Mouse (Mus musculus) midbrain, embryonic 11.5 days (tissue): ENCODE data around the gene Ntrk3. TPM values are rescaled to one million over a fixed set of nuclear protein-coding genes. Genes with fewer than 3 reads are reported as not detected.

Source experiments
- ATAC-seq: fragments of 200-750 bp; cut with Nextera tagmentation; 2 replicates; pipeline ENCODE4 v1.8.0; 2017; ENCODE audit warnings: moderate TSS enrichment, moderate library complexity; ENCODE audit not compliant: low FRiP score
- DNase-seq: peaks from one replicate; pipeline ENCODE4 v3.0.0; 2015; ENCODE audit warnings: low spot score; ENCODE audit errors: missing footprints
- H3K27ac ChIP-seq: fragments of 300-500 bp; sonication (generic); 2 replicates; pipeline ENCODE4 v1.5.1; 2014; ENCODE audit warnings: low read depth, low read length
- H3K27me3 ChIP-seq: fragments of 300-500 bp; sonication (generic); 2 replicates; pipeline ENCODE4 v1.6.1; 2014; ENCODE audit warnings: mild to moderate bottlenecking, low read length, moderate library complexity, mixed read lengths; ENCODE audit not compliant: control insufficient read depth, insufficient read depth
- H3K36me3 ChIP-seq: fragments of 300-500 bp; sonication (generic); 2 replicates; pipeline ENCODE4 v1.6.1; 2014; ENCODE audit warnings: mild to moderate bottlenecking, low read length, moderate library complexity, mixed read lengths; ENCODE audit not compliant: control insufficient read depth, insufficient read depth
- H3K4me1 ChIP-seq: fragments of 300-500 bp; sonication (generic); 2 replicates; pipeline ENCODE4 v1.6.1; 2014; ENCODE audit warnings: low read length; ENCODE audit not compliant: control insufficient read depth, insufficient read depth
- H3K4me2 ChIP-seq: fragments of 300-500 bp; sonication (generic); 2 replicates; pipeline ENCODE4 v1.6.1; 2014; ENCODE audit warnings: mild to moderate bottlenecking, moderate library complexity
- H3K4me3 ChIP-seq: fragments of 300-500 bp; sonication (generic); 2 replicates; pipeline ENCODE4 v1.5.1; 2014; ENCODE audit warnings: low read depth, low read length
- H3K9ac ChIP-seq: fragments of 300-500 bp; sonication (generic); 2 replicates; pipeline ENCODE4 v1.6.1; 2014; ENCODE audit warnings: low read length
- H3K9me3 ChIP-seq: fragments of 300-500 bp; sonication (generic); 2 replicates; pipeline ENCODE4 v1.6.1; 2016; ENCODE audit warnings: low read length; ENCODE audit not compliant: control insufficient read depth
- WGBS: fragments of 180-500 bp; shearing (Covaris S2); extraction: QIAGEN DNeasy Blood & Tissue Kit; methylation state at CpG from one replicate; pipeline ENCODE4 v1.1.7; 2014; 5-methylcytosine and 5-hydroxymethylcytosine counted together
- polyA plus RNA-seq: library from polyadenylated mRNA; unstranded; fragments of >200 nt; fragmentation: Nextera tagmentation; extraction: Ambion mirVana; gene quantifications from 2 replicates; pipeline ENCODE4 v1.2.1, GENCODE M21; 2014

Gene Ntrk3
- polyA plus RNA-seq, 1 experiment from 2014 or later = 3.6 TPM

DNA sequence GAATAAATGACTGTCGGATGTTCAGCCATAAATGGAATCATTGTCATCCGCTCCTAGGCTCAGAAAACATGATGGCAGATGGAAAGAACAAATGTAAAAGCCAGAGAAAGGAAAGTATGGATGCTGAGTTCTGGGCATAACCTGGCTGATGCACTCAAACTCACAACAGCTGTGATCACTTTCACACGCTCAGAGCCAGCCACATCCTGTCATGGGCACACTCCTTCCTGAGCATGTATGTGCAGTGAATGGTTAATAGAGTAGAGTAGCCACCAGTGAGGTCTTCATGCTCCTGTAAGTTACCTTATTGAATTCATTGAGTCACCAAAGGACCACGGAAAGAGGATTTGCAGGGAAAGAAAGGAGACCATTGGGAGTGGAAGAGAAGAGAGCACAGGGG is 13.2 kb downstream of the Ntrk3 start:
- H3K4me1 ChIP-seq = peaks cover 3% of the 10 kb centered on the region; the same call in 1 of the 2 replicates
- ATAC-seq (no peak), DNase-seq (no peak)
- no peak overlapping the region for H3K27ac ChIP-seq
- no peak overlapping the region for H3K4me3 ChIP-seq
- no peaks in the 10 kb centered on the region for H3K36me3 ChIP-seq
- H3K9me3 ChIP-seq = no peaks in the 10 kb centered on the region
- no peaks in the 10 kb centered on the region for H3K27me3 ChIP-seq
- H3K4me2 ChIP-seq = no peak overlapping the region
- H3K9ac ChIP-seq = no peak overlapping the region
- WGBS = 68% methylated on average over 4 of the region's 4 CpGs

DNA sequence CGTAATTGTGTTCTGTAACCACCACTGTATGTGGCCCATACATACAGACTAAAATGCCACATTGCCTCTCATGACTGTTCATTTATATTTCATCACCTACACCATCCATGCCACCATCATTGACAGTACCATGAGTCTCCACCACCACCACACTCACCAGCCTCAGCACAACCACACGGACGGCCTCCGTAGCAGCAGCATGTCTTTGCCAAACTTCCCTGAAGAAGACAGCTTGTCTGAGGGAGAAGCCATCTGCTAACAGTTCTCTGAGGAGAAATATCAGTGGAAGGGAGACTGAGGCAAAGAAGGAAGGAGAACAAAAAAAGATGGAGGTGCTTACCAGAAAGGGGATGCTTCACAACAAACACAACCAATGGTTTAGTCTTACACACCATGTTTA is 15.8 kb downstream of the Ntrk3 start:
- DNase-seq (no peak), ATAC-seq (no peak)
- Histone ChIP-seq H3K9ac (no peak overlapping the region), H3K9me3 (no peaks in the 10 kb centered on the region), H3K36me3 (no peaks in the 10 kb centered on the region), H3K4me2 (no peak overlapping the region), H3K27ac (no peak overlapping the region), H3K27me3 (no peaks in the 10 kb centered on the region), H3K4me1 (peaks cover 3% of the 10 kb centered on the region; the same call in 1 of the 2 replicates), H3K4me3 (no peak overlapping the region)
- WGBS = 93% methylated on average over 4 of the region's 4 CpGs

GRCm38 (mm10) chr7:78720989-78721816 is 16.6 kb downstream of the Ntrk3 start:
- ATAC-seq (no peak), DNase-seq (no peak)
- Histone ChIP-seq H3K27me3 (no peaks in the 10 kb centered on the region), H3K9ac (no peak overlapping the region), H3K4me2 (no peak overlapping the region), H3K27ac (no peak overlapping the region), H3K4me1 (peaks cover 3% of the 10 kb centered on the region; the same call in 1 of the 2 replicates), H3K36me3 (no peaks in the 10 kb centered on the region), H3K4me3 (no peak overlapping the region), H3K9me3 (no peaks in the 10 kb centered on the region)
- 88% methylated on average over 9 of the region's 9 CpGs for WGBS

DNA sequence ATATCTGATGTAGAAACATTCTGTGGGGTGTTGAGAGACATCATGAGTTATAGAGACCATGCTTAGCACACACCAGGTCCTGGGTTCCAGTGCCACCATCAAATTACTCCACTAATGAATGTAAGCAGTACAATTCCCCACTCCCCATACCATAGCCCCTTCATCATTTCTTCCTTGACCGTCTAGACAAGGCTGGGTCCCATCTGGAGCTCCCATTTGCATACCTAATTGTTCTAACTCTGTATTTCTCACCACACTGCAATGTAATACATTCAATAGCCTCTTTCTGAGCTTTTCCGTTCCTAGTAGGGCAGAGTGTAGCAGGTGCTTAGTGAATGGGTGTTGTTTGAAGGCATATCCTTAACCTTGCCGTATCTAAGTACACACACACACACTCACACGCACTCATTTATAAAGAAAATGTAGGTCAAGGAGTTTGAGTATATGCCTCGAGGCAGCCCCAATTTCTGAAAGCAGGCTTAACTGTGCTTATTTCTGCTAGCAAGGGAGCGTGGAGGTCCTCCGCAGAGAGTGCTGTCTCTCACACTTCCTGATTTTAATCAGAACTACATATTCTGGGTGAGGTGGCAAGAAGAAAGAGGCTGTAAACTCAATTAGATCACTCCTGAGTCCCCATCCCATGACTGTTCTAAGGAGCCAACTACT is 17.9 kb downstream of the Ntrk3 start:
- 78% methylated on average over 7 of the region's 7 CpGs for WGBS

DNA sequence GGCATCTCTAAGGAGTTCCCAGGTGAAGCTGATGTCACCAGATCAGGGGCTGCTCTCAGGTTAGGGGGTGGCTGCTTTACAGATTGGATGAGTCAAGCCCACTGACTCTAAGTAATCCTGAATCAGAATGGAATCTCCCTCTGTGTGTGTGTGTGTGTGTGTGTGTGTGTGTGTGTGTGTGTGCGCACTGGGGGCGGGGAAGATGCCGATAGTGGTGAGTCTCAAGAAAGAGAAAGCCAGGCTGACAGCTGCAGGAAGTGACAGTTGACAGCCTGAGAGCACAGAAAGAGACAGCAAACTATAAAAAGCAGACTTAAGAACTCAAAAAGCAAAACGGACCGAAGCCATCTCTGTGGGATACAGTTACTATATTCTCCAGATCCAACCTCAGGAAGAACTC is 18.7 kb downstream of the Ntrk3 start:
- no peak overlapping the region for H3K4me2 ChIP-seq
- DNase-seq (no peak), ATAC-seq (no peak)
- no peaks in the 10 kb centered on the region for H3K9me3 ChIP-seq
- no peaks in the 10 kb centered on the region for H3K4me1 ChIP-seq
- H3K36me3 ChIP-seq = no peaks in the 10 kb centered on the region
- WGBS = 79% methylated on average over 5 of the region's 5 CpGs
- H3K4me3 ChIP-seq = no peak overlapping the region
- H3K27me3 ChIP-seq = no peaks in the 10 kb centered on the region
- no peak overlapping the region for H3K27ac ChIP-seq
- no peak overlapping the region for H3K9ac ChIP-seq

More for the DNA sequence above, 17.9 kb downstream of the Ntrk3 start:
- no peaks in the 10 kb centered on the region for H3K9me3 ChIP-seq
- no peak overlapping the region for H3K4me2 ChIP-seq
- no peaks in the 10 kb centered on the region for H3K4me1 ChIP-seq
- H3K36me3 ChIP-seq = no peaks in the 10 kb centered on the region
- H3K27me3 ChIP-seq = no peaks in the 10 kb centered on the region
- no peak overlapping the region for H3K9ac ChIP-seq
- ATAC-seq (no peak), DNase-seq (no peak)
- H3K4me3 ChIP-seq = no peak overlapping the region
- no peak overlapping the region for H3K27ac ChIP-seq

DNA sequence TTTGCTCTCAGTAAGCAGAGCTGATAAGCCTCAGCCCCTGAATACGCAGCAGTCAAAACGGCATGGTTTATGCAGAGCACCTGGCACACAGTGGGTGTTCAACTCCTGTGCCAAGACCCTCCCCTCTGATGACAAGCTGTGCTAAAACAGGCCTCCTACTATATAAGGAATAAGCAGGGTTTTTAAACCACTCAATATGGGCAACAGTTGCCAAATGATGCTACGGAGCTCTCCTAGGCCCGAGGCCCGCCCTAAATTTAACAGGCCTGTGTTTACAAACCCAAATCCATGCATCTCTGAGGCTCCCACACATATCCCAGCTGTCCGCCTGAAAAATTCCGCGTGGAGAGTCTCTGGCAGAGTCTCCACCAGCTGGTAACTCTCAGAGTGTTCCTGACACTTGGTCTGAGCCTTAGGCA is 19.6 kb downstream of the Ntrk3 start:
- Histone ChIP-seq H3K4me3 (no peak overlapping the region), H3K36me3 (no peaks in the 10 kb centered on the region), H3K4me2 (no peak overlapping the region), H3K27ac (no peak overlapping the region), H3K27me3 (no peaks in the 10 kb centered on the region), H3K9ac (no peak overlapping the region), H3K9me3 (no peaks in the 10 kb centered on the region), H3K4me1 (no peaks in the 10 kb centered on the region)
- WGBS = 88% methylated on average over 8 of the region's 8 CpGs
- ATAC-seq = no peak
- DNase-seq = no peak

DNA sequence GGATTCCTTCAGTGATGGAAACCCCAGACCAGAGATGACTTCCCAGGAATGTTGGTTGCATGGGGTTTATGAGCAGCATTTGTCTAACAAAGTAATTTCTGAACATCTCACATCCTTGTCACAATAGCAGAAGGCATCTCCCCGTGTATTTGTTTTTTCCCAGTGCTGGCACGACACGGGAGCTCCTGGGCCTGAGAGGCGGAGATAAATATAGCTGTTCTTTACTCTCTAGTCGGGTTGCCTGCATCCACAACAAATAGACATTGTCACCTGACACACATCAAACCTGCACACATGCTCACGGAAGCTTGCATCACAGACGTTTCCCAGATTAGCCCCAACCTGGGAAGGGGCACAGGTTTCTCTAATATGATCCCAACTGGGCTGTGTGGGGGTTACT is 30.1 kb downstream of the Ntrk3 start:
- no peaks in the 10 kb centered on the region for H3K27me3 ChIP-seq
- no peaks in the 10 kb centered on the region for H3K9me3 ChIP-seq
- no peak overlapping the region for H3K27ac ChIP-seq
- ATAC-seq = no peak
- H3K4me2 ChIP-seq = no peak overlapping the region
- DNase-seq = no peak
- 87% methylated on average over 7 of the region's 7 CpGs for WGBS
- no peak overlapping the region for H3K9ac ChIP-seq
- no peaks in the 10 kb centered on the region for H3K36me3 ChIP-seq
- H3K4me3 ChIP-seq = no peak overlapping the region
- no peaks in the 10 kb centered on the region for H3K4me1 ChIP-seq

DNA sequence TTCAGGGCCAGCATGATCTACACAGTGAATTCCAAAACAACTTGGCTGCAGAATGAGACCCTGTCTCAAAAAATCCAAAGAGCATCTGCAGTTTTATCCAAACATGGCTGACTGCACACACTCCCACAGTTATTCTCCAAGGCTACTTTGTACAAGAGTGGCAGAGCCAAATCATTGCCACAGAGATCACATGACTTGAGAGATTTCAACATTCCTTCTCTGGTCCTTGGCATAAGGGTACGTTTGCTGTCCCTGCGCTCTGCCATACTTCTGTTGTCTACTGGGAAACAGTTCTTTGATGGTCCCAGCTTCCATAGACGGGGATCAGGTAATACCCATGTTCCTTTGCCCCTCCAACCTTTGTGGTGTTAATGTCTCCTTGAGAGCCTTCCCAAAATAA is 30.7 kb downstream of the Ntrk3 start:
- H3K4me3 ChIP-seq = no peak overlapping the region
- ATAC-seq (no peak), DNase-seq (no peak)
- H3K27me3 ChIP-seq = no peaks in the 10 kb centered on the region
- H3K27ac ChIP-seq = no peak overlapping the region
- H3K4me2 ChIP-seq = no peak overlapping the region
- no peak overlapping the region for H3K9ac ChIP-seq
- H3K36me3 ChIP-seq = no peaks in the 10 kb centered on the region
- WGBS = 76% methylated on average over 3 of the region's 3 CpGs
- no peaks in the 10 kb centered on the region for H3K4me1 ChIP-seq
- no peaks in the 10 kb centered on the region for H3K9me3 ChIP-seq

DNA sequence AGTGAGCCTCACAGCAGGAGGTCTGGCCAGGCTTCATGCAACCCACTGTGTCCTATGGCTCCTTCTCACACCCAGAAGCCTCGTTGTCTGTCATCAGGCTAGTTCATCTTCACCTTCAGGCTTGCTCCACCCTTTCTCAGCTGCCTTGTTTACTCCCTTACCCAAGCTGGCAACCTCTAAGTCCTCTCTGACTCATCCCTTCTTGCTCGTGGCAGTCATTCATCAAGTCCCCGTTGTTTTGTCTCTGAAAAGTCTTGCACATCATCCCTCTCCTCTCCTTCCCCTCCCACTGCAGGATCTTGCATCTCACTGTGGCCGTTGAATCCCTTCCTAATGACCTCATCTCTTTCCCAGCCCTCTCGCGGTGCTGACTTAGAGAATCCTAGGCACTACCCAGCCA is 35.1 kb downstream of the Ntrk3 start:
- no peak for ATAC-seq
- H3K9ac ChIP-seq = no peak overlapping the region

More for the DNA sequence above, 35.1 kb downstream of the Ntrk3 start:
- Histone ChIP-seq H3K9me3 (no peaks in the 10 kb centered on the region), H3K36me3 (no peaks in the 10 kb centered on the region), H3K27me3 (no peaks in the 10 kb centered on the region), H3K27ac (no peak overlapping the region), H3K4me3 (no peak overlapping the region), H3K4me1 (no peaks in the 10 kb centered on the region), H3K4me2 (no peak overlapping the region)
- no peak for DNase-seq
- 69% methylated on average over 6 of the region's 6 CpGs for WGBS
